In the genomic region with DNA sequence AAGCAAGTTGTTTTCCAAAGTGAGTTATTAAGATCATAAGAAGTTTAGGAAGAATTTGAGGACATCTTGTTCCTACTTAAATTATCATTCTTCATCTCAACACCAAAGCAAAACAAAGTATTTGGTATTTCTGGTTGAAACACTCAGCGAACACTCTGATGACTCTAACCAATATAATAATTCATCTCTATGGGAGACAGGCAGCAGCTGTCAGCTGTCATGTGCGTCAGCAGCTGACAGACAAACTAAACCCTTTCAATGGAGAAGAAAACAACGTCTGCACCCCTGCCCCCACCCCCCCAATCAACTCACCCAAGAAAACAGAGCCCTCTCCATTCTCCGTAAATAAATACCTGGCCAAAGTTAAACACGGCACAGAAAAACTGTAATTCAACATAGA, we compare ENCODE assay signal across 11 mouse cellular contexts. TPM values are rescaled to one million over a fixed set of nuclear protein-coding genes. Genes with fewer than 3 reads are reported as not detected.
DNase-seq lines count a peak whose midpoint lies in the region; ATAC-seq and TF ChIP-seq lines count a peak whose summit lies in the region.
"Had no signal": no experiment of that assay in that cellular context is flagged by ENCODE, and none has a peak within 500 bp of the region (broad histone marks: within the 10 kb centered on the region; RNA-seq: fewer than 3 reads in every experiment).

No protein-coding gene starts in this region.

- H3K4me2 ChIP-seq in heart, embryonic 11.5 days: peak overlapping the region; percentile 36
- no peak overlapping the region for H3K4me2 ChIP-seq in midbrain, postnatal 0 days (ENCODE audit: low read depth, low read length, poor library complexity, severe bottlenecking)
- no peak overlapping the region for H3K4me2 ChIP-seq in midbrain, embryonic 11.5 days
- H3K4me2 ChIP-seq in limb, embryonic 14.5 days (replicated peaks; ENCODE audit: low read depth, low read length, severe bottlenecking): no peak overlapping the region

- H3K9ac ChIP-seq in heart, embryonic 11.5 days (ENCODE audit: low read depth, low read length): no peak overlapping the region
- no peak overlapping the region for H3K9ac ChIP-seq in midbrain, postnatal 0 days (replicated peaks; ENCODE audit: low read length, poor library complexity, severe bottlenecking)
- no peak overlapping the region for H3K9ac ChIP-seq in midbrain, embryonic 11.5 days (ENCODE audit: low read length)
- no peak overlapping the region for H3K9ac ChIP-seq in limb, embryonic 14.5 days (ENCODE audit: low read depth, low read length, severe bottlenecking)

- H3K36me3 ChIP-seq in heart, embryonic 11.5 days (ENCODE audit: control insufficient read depth, insufficient read depth, low read length): no peaks in the 10 kb centered on the region
- no peaks in the 10 kb centered on the region for H3K36me3 ChIP-seq in heart, embryonic 10.5 days
- H3K36me3 ChIP-seq in midbrain, postnatal 0 days (ENCODE audit: insufficient read depth, low read length): 0 out of 2 replicates have a peak, but pooled peaks cover 8% of the 10 kb centered on the region
- no peaks in the 10 kb centered on the region for H3K36me3 ChIP-seq in midbrain, embryonic 11.5 days (ENCODE audit: control insufficient read depth, insufficient read depth, low read length)
- H3K36me3 ChIP-seq in limb, embryonic 14.5 days (ENCODE audit: control insufficient read depth, insufficient read depth, low read length): no peaks in the 10 kb centered on the region

- H3K4me3 ChIP-seq in heart, embryonic 11.5 days (ENCODE audit: low read depth, low read length): no peak overlapping the region
- H3K4me3 ChIP-seq in heart, embryonic 10.5 days: no peak overlapping the region
- H3K4me3 ChIP-seq in midbrain, postnatal 0 days (ENCODE audit: low read depth, low read length): no peak overlapping the region
- no peak overlapping the region for H3K4me3 ChIP-seq in midbrain, embryonic 11.5 days (ENCODE audit: low read depth, low read length)
- no peak overlapping the region for H3K4me3 ChIP-seq in limb, embryonic 14.5 days (replicated peaks; ENCODE audit: low read length)

- H3K27ac ChIP-seq in heart, embryonic 11.5 days (ENCODE audit: low read depth, low read length): no peak overlapping the region
- no peak overlapping the region for H3K27ac ChIP-seq in heart, embryonic 10.5 days
- H3K27ac ChIP-seq in midbrain, postnatal 0 days (ENCODE audit: low read depth, low read length): no peak overlapping the region
- H3K27ac ChIP-seq in midbrain, embryonic 11.5 days (ENCODE audit: low read depth, low read length): no peak overlapping the region
- 0 out of 2 replicates have a peak overlapping the region, but pooled peaks have one; percentile 33 for H3K27ac ChIP-seq in limb, embryonic 14.5 days (replicated peaks; ENCODE audit: low read depth, low read length)
- H3K27ac ChIP-seq: macrophage had no signal

- TF ChIP-seq POLR2A in limb, embryonic 14.5 days (IDR thresholded peaks at IDR 0.05; ENCODE audit: borderline replicate concordance, extremely low read depth, insufficient read depth, insufficient read length): no peak

- TF ChIP-seq CTCF in midbrain, postnatal 0 days (IDR thresholded peaks at IDR 0.05): no peak

- H3K4me1 ChIP-seq in heart, embryonic 11.5 days (ENCODE audit: control insufficient read depth, insufficient read depth, low read length): no peaks in the 10 kb centered on the region
- peaks cover 16% of the 10 kb centered on the region for H3K4me1 ChIP-seq in heart, embryonic 10.5 days
- no peaks in the 10 kb centered on the region for H3K4me1 ChIP-seq in midbrain, postnatal 0 days (ENCODE audit: insufficient read depth, low read length)
- peaks cover 3% of the 10 kb centered on the region; the same call in 1 of the 2 replicates for H3K4me1 ChIP-seq in midbrain, embryonic 11.5 days (ENCODE audit: control insufficient read depth, insufficient read depth, low read length)
- peaks cover 6% of the 10 kb centered on the region for H3K4me1 ChIP-seq in limb, embryonic 14.5 days (ENCODE audit: control insufficient read depth, insufficient read depth, low read length)

- no peak for ATAC-seq in heart, embryonic 11.5 days (replicated peaks; ENCODE audit: insufficient number of reproducible peaks, low FRiP score, low TSS enrichment)
- no peak for ATAC-seq in midbrain, postnatal 0 days (ENCODE audit: low FRiP score)
- ATAC-seq in midbrain, embryonic 11.5 days (ENCODE audit: low FRiP score): no peak
- peak; percentile 37; the same call in 1 of the 2 replicates for ATAC-seq in limb, embryonic 14.5 days (ENCODE audit: low FRiP score, low read depth)
- ATAC-seq: activated CD4-positive, CD25-positive, alpha-beta regulatory T cell, adult 4 months had no signal

- 44% methylated on average over 5 of the region's 5 CpGs for WGBS in heart, embryonic 11.5 days (ENCODE audit: insufficient replicate concordance)
- 61% methylated on average over 5 of the region's 5 CpGs for WGBS in heart, embryonic 10.5 days
- 56% methylated on average over 5 of the region's 5 CpGs for WGBS in midbrain, postnatal 0 days
- WGBS in midbrain, embryonic 11.5 days: 72% methylated on average over 5 of the region's 5 CpGs
- WGBS in limb, embryonic 14.5 days: 55% methylated on average over 5 of the region's 5 CpGs

- H3K9me3 ChIP-seq in heart, embryonic 11.5 days (replicated peaks; ENCODE audit: control insufficient read depth, low read length): no peaks in the 10 kb centered on the region
- H3K9me3 ChIP-seq in heart, embryonic 10.5 days: no peaks in the 10 kb centered on the region
- H3K9me3 ChIP-seq in midbrain, postnatal 0 days (ENCODE audit: low read length): no peaks in the 10 kb centered on the region
- H3K9me3 ChIP-seq in midbrain, embryonic 11.5 days (ENCODE audit: control insufficient read depth, low read length): no peaks in the 10 kb centered on the region
- H3K9me3 ChIP-seq in limb, embryonic 14.5 days (ENCODE audit: control insufficient read depth, low read length): no peaks in the 10 kb centered on the region

- no peak for DNase-seq in heart, embryonic 10.5 days (ENCODE audit: low spot score)
- peak; percentile 13 for DNase-seq in midbrain, postnatal 0 days (ENCODE audit: low spot score)
- DNase-seq in midbrain, embryonic 11.5 days (ENCODE audit: low spot score, missing footprints): no peak
- DNase-seq in limb, embryonic 14.5 days (ENCODE audit: low spot score): peak; percentile 29
- DNase-seq in adrenal gland, postnatal 4 days (ENCODE audit: low spot score in 2 of 2): no peak
- DNase-seq in left cerebral cortex, adult 9 months (ENCODE audit: low spot score in 2 of 2): no peak
- DNase-seq in natural killer cell, adult 2 months (ENCODE audit: low spot score in 2 of 2): no peak

- H3K27me3 ChIP-seq in heart, embryonic 11.5 days (ENCODE audit: control insufficient read depth, insufficient read depth, low read length): no peaks in the 10 kb centered on the region
- H3K27me3 ChIP-seq in heart, embryonic 10.5 days (ENCODE audit: insufficient read depth, poor library complexity, severe bottlenecking): no peaks in the 10 kb centered on the region
- H3K27me3 ChIP-seq in midbrain, postnatal 0 days (ENCODE audit: insufficient read depth, low read length): no peaks in the 10 kb centered on the region
- H3K27me3 ChIP-seq in midbrain, embryonic 11.5 days (ENCODE audit: control insufficient read depth, insufficient read depth, low read length): no peaks in the 10 kb centered on the region
- H3K27me3 ChIP-seq in limb, embryonic 14.5 days (ENCODE audit: control insufficient read depth, insufficient read depth, low read length): no peaks in the 10 kb centered on the region
- H3K27me3 ChIP-seq: CH12.LX had no signal

RNA-seq across cellular contexts. Expression of gene Gpr155, which starts 34.9 kb away (rescaled TPM):
- polyA plus RNA-seq in heart, embryonic 11.5 days (2014; fragmentation: Nextera tagmentation; extraction: Ambion mirVana): 4.9 and 5.8 TPM in 2 replicates
- polyA plus RNA-seq in heart, embryonic 10.5 days (2016; fragmentation: Nextera tagmentation; extraction: Ambion mirVana): 3.5 and 4.7 TPM in 2 replicates
- 13.6 and 26.5 TPM in 2 replicates for total RNA-seq in midbrain, postnatal 0 days (2014; rRNA removed)
- 9.9 and 11.8 TPM in 2 replicates for polyA plus RNA-seq in midbrain, postnatal 0 days (2015; fragmentation: Nextera tagmentation; extraction: Ambion mirVana)
- 3.0 and 4.3 TPM in 2 replicates for polyA plus RNA-seq in midbrain, embryonic 11.5 days (2014; fragmentation: Nextera tagmentation; extraction: Ambion mirVana)
- 3.0 and 3.9 TPM in 2 replicates for polyA plus RNA-seq in limb, embryonic 14.5 days (2012; rRNA removed)
- polyA plus RNA-seq in limb, embryonic 14.5 days (2014; fragmentation: Nextera tagmentation; extraction: Ambion mirVana): 6.2 and 6.4 TPM in 2 replicates
- total RNA-seq in adrenal gland, postnatal 4 days (2021): 1 to 10 TPM; 8.1 to 9.2 TPM

RNA-seq across cellular contexts. Expression of gene Cir1, which starts 39.0 kb away (rescaled TPM):
- polyA plus RNA-seq in heart, embryonic 11.5 days (2014; fragmentation: Nextera tagmentation; extraction: Ambion mirVana): 17.1 and 17.6 TPM in 2 replicates
- 9.7 and 12.0 TPM in 2 replicates for polyA plus RNA-seq in heart, embryonic 10.5 days (2016; fragmentation: Nextera tagmentation; extraction: Ambion mirVana)
- 4.1 and 7.4 TPM in 2 replicates for total RNA-seq in midbrain, postnatal 0 days (2014; rRNA removed)
- 32.1 and 36.3 TPM in 2 replicates for polyA plus RNA-seq in midbrain, postnatal 0 days (2015; fragmentation: Nextera tagmentation; extraction: Ambion mirVana)
- 21.4 and 25.5 TPM in 2 replicates for polyA plus RNA-seq in midbrain, embryonic 11.5 days (2014; fragmentation: Nextera tagmentation; extraction: Ambion mirVana)
- 14.4 and 22.1 TPM in 2 replicates for polyA plus RNA-seq in limb, embryonic 14.5 days (2012; rRNA removed)
- 25.2 and 27.8 TPM in 2 replicates for polyA plus RNA-seq in limb, embryonic 14.5 days (2014; fragmentation: Nextera tagmentation; extraction: Ambion mirVana)
- total RNA-seq in adrenal gland, postnatal 4 days (2021): 10 to 100 TPM; 25.3 to 28.8 TPM

RNA-seq across cellular contexts. Expression of gene Scrn3, which starts 39.1 kb away (rescaled TPM):
- 12.5 and 17.5 TPM in 2 replicates for polyA plus RNA-seq in heart, embryonic 11.5 days (2014; fragmentation: Nextera tagmentation; extraction: Ambion mirVana)
- polyA plus RNA-seq in heart, embryonic 10.5 days (2016; fragmentation: Nextera tagmentation; extraction: Ambion mirVana): 15.1 and 16.6 TPM in 2 replicates
- 4.2 and 5.7 TPM in 2 replicates for total RNA-seq in midbrain, postnatal 0 days (2014; rRNA removed)
- polyA plus RNA-seq in midbrain, postnatal 0 days (2015; fragmentation: Nextera tagmentation; extraction: Ambion mirVana): 5.4 and 6.5 TPM in 2 replicates
- polyA plus RNA-seq in midbrain, embryonic 11.5 days (2014; fragmentation: Nextera tagmentation; extraction: Ambion mirVana): 10.7 and 11.7 TPM in 2 replicates
- polyA plus RNA-seq in limb, embryonic 14.5 days (2012; rRNA removed): 12.0 and 13.6 TPM in 2 replicates
- polyA plus RNA-seq in limb, embryonic 14.5 days (2014; fragmentation: Nextera tagmentation; extraction: Ambion mirVana): 12.0 and 12.2 TPM in 2 replicates
- total RNA-seq in adrenal gland, postnatal 4 days (2021): 10 to 100 TPM; 15.1 to 22.8 TPM

Comparison
In these comparisons a context has a peak if more than half of its experiments do, and no peak if none do; other contexts are left out.
1. DNase-seq: peak in midbrain, postnatal 0 days (single experiment) and limb, embryonic 14.5 days (single experiment); none in heart, embryonic 10.5 days (single experiment), midbrain, embryonic 11.5 days (single experiment), adrenal gland, postnatal 4 days (0 of 2), left cerebral cortex, adult 9 months (0 of 2) and natural killer cell, adult 2 months (0 of 2).